Mouse (Mus musculus): ENCODE data around the gene Olfr1024.

- TF ChIP-seq EP300 (IDR thresholded peaks at IDR 0.05; ENCODE audit: low read depth) (no peak), CTCF (IDR thresholded peaks at IDR 0.05; ENCODE audit: low read depth) (no peak)
Measured at GRCm38 (mm10) chr2:85950137-85950536, 45.3 kb upstream of the Olfr1024 start, which contains the start of gene Olfr1028.

Measured in liver, embryonic 14.5 days (tissue).